Mouse (Mus musculus): Measurements from ENCODE around the gene Klhdc8b. TPM values are rescaled to one million over a fixed set of nuclear protein-coding genes. Genes with fewer than 3 reads are reported as not detected.
A peak's percentile ranks its signal among the peaks of the same experiment; 100 is the strongest.

The Klhdc8b gene
- total RNA-seq (2021): 10 to 100 TPM; 32.5 to 35.9 TPM

- intact Hi-C loops (cut with DNase I): no loop called here
- DNase-seq (ENCODE audit: extremely low spot score in 1 of 2, low spot score in 2 of 2): no peak
These were observed at the start of gene Klhdc8b for GRCm38 (mm10) chr9:108461181-108461631. Klhdc8b (minus strand) TSS chr9:108461581.

- intact Hi-C loops (cut with DNase I): no loop called here
These were observed 47.4 kb upstream of the Klhdc8b start for GRCm38 (mm10) chr9:108508776-108509175.

GRCm38 (mm10) chr9:108507619-108508434 lies 46.4 kb upstream of the Klhdc8b start, which contains the start of gene Qars:
Qars (plus strand) TSS chr9:108507706.
- DNase-seq (ENCODE audit: extremely low spot score in 1 of 2, low spot score in 2 of 2): peak; percentile 94 to 96
- intact Hi-C loops (cut with DNase I): no loop called here

More at GRCm38 (mm10) chr9:108508776-108509175, 47.4 kb upstream of the Klhdc8b start:
- DNase-seq (ENCODE audit: extremely low spot score in 1 of 2, low spot score in 2 of 2): no peak

- intact Hi-C loops (cut with DNase I): no loop called here
- no peak for DNase-seq (ENCODE audit: extremely low spot score in 1 of 2, low spot score in 2 of 2)
These were observed 45.5 kb upstream of the Klhdc8b start for GRCm38 (mm10) chr9:108506901-108507300.

GRCm38 (mm10) chr9:108499943-108500342 lies 38.6 kb upstream of the Klhdc8b start:
- intact Hi-C loops (cut with DNase I): no loop called here

GRCm38 (mm10) chr9:108499231-108499630 lies 37.9 kb upstream of the Klhdc8b start:
- no peak for DNase-seq (ENCODE audit: extremely low spot score in 1 of 2, low spot score in 2 of 2)
- intact Hi-C loops (cut with DNase I): no loop called here

More at GRCm38 (mm10) chr9:108499943-108500342, 38.6 kb upstream of the Klhdc8b start:
- peak in 1 of 2 experiments; percentile 20 for DNase-seq (ENCODE audit: extremely low spot score in 1 of 2, low spot score in 2 of 2)

GRCm38 (mm10) chr9:108494905-108495304 lies 33.5 kb upstream of the Klhdc8b start:
- DNase-seq (ENCODE audit: extremely low spot score in 1 of 2, low spot score in 2 of 2): no peak
- intact Hi-C loops (cut with DNase I): no loop called here

GRCm38 (mm10) chr9:108494146-108494825 lies 32.9 kb upstream of the Klhdc8b start:
- intact Hi-C loops (cut with DNase I): no loop called here
- no peak for DNase-seq (ENCODE audit: extremely low spot score in 1 of 2, low spot score in 2 of 2)

GRCm38 (mm10) chr9:108493246-108493645 lies 31.9 kb upstream of the Klhdc8b start:
- intact Hi-C loops (cut with DNase I): no loop called here
- no peak for DNase-seq (ENCODE audit: extremely low spot score in 1 of 2, low spot score in 2 of 2)

GRCm38 (mm10) chr9:108492043-108492750 lies 30.8 kb upstream of the Klhdc8b start:
- intact Hi-C loops (cut with DNase I): no loop called here
- DNase-seq (ENCODE audit: extremely low spot score in 1 of 2, low spot score in 2 of 2): peak in 1 of 2 experiments; percentile 51

GRCm38 (mm10) chr9:108491286-108491580 lies 29.9 kb upstream of the Klhdc8b start:
- no peak for DNase-seq (ENCODE audit: extremely low spot score in 1 of 2, low spot score in 2 of 2)
- intact Hi-C loops (cut with DNase I): no loop called here

GRCm38 (mm10) chr9:108490559-108491285 lies 29.3 kb upstream of the Klhdc8b start, which contains the start of gene Usp19:
Usp19 (plus strand) TSS chr9:108490602.
- DNase-seq (ENCODE audit: extremely low spot score in 1 of 2, low spot score in 2 of 2): peak; percentile 95 to 97
- intact Hi-C loops (cut with DNase I): no loop called here

- intact Hi-C loops (cut with DNase I): no loop called here
- peak in 1 of 2 experiments; percentile 32 for DNase-seq (ENCODE audit: extremely low spot score in 1 of 2, low spot score in 2 of 2)
These were observed 28.5 kb upstream of the Klhdc8b start for GRCm38 (mm10) chr9:108489702-108490558.

GRCm38 (mm10) chr9:108489215-108489614 lies 27.8 kb upstream of the Klhdc8b start:
- DNase-seq (ENCODE audit: extremely low spot score in 1 of 2, low spot score in 2 of 2): peak in 1 of 2 experiments; percentile 41
- intact Hi-C loops (cut with DNase I): no loop called here

- DNase-seq (ENCODE audit: extremely low spot score in 1 of 2, low spot score in 2 of 2): peak in 1 of 2 experiments; percentile 19
- intact Hi-C loops (cut with DNase I): no loop called here
These were observed 27.0 kb upstream of the Klhdc8b start for GRCm38 (mm10) chr9:108488403-108488802.

GRCm38 (mm10) chr9:108486973-108487530 lies 25.7 kb upstream of the Klhdc8b start:
- no peak for DNase-seq (ENCODE audit: extremely low spot score in 1 of 2, low spot score in 2 of 2)
- intact Hi-C loops (cut with DNase I): no loop called here

- peak in 1 of 2 experiments; percentile 10 for DNase-seq (ENCODE audit: extremely low spot score in 1 of 2, low spot score in 2 of 2)
- intact Hi-C loops (cut with DNase I): no loop called here
These were observed 24.0 kb upstream of the Klhdc8b start for GRCm38 (mm10) chr9:108485301-108485875.

All from left cerebral cortex, postnatal 10 days (tissue).